In genomic region chr15:77313701-77314100, GRCm38 (mm10) we compare ENCODE assay signal across 17 mouse cellular contexts. TPM values are rescaled to one million over a fixed set of nuclear protein-coding genes. Genes with fewer than 3 reads are reported as not detected.
DNase-seq lines count a peak whose midpoint lies in the region; ATAC-seq and TF ChIP-seq lines count a peak whose summit lies in the region.
"Had no signal": no experiment of that assay in that cellular context is flagged by ENCODE, and none has a peak within 500 bp of the region (broad histone marks: within the 10 kb centered on the region; RNA-seq: fewer than 3 reads in every experiment).

No protein-coding gene starts in this region.

- H3K9ac ChIP-seq in heart, embryonic 11.5 days (ENCODE audit: low read depth, low read length) = peak overlapping the region; percentile 56; the same call in 1 of the 2 replicates
- H3K9ac ChIP-seq in kidney, postnatal 0 days (ENCODE audit: low read depth, low read length) = no peak overlapping the region
- H3K9ac ChIP-seq in embryonic facial prominence, embryonic 12.5 days = no peak overlapping the region
- no peak overlapping the region for H3K9ac ChIP-seq in stomach, embryonic 14.5 days (replicated peaks; ENCODE audit: low read depth, low read length)
- H3K9ac ChIP-seq: forebrain, postnatal 0 days had no signal

- no peak for ATAC-seq in heart, embryonic 11.5 days (replicated peaks; ENCODE audit: insufficient number of reproducible peaks, low FRiP score, low TSS enrichment)
- ATAC-seq in kidney, postnatal 0 days (replicated peaks; ENCODE audit: low FRiP score, low read depth) = no peak
- ATAC-seq in embryonic facial prominence, embryonic 12.5 days (ENCODE audit: insufficient number of reproducible peaks, insufficient read depth, low FRiP score, low TSS enrichment) = no peak
- ATAC-seq in stomach, embryonic 14.5 days (ENCODE audit: insufficient number of reproducible peaks, insufficient read depth, low FRiP score, low read depth) = no peak
- ATAC-seq in cerebellum, adult (ENCODE audit: insufficient number of reproducible peaks, low FRiP score, low TSS enrichment) = no peak
- ATAC-seq: forebrain, postnatal 0 days; midbrain, embryonic 16.5 days had no signal

- no peak for TF ChIP-seq CTCF in kidney, postnatal 0 days (IDR thresholded peaks at IDR 0.05; ENCODE audit: low read depth)
- no peak for TF ChIP-seq CTCF in kidney, adult 2 months (conservative IDR thresholded peaks at IDR 0.05; ENCODE audit: insufficient read depth, insufficient read length, low read depth, low read length)

- intact Hi-C loops in heart, postnatal 36 days (cut with DNase I) = no loop called here

- no peaks in the 10 kb centered on the region for H3K9me3 ChIP-seq in heart, embryonic 11.5 days (replicated peaks; ENCODE audit: control insufficient read depth, low read length)
- H3K9me3 ChIP-seq in kidney, postnatal 0 days (replicated peaks; ENCODE audit: low read length) = no peaks in the 10 kb centered on the region
- H3K9me3 ChIP-seq in embryonic facial prominence, embryonic 12.5 days = no peaks in the 10 kb centered on the region
- H3K9me3 ChIP-seq in stomach, embryonic 14.5 days (ENCODE audit: control insufficient read depth, low read depth, low read length) = no peaks in the 10 kb centered on the region

- peak overlapping the region; percentile 36; the same call in 1 of the 2 replicates for H3K27ac ChIP-seq in heart, embryonic 11.5 days (ENCODE audit: low read depth, low read length)
- H3K27ac ChIP-seq in kidney, postnatal 0 days = peak overlapping the region; percentile 50; the same call in 1 of the 2 replicates
- H3K27ac ChIP-seq in kidney, adult 2 months (ENCODE audit: insufficient read depth, low read depth, low read length) = no peak overlapping the region
- peak overlapping the region; percentile 70; the same call in 1 of the 2 replicates for H3K27ac ChIP-seq in embryonic facial prominence, embryonic 12.5 days
- no peak overlapping the region for H3K27ac ChIP-seq in stomach, embryonic 14.5 days (ENCODE audit: low read length)

- no peak for TF ChIP-seq POLR2A in kidney, adult 2 months (IDR thresholded peaks at IDR 0.05; ENCODE audit: low read depth, low read length)

- peaks cover 10% of the 10 kb centered on the region for H3K4me1 ChIP-seq in heart, embryonic 11.5 days (ENCODE audit: control insufficient read depth, insufficient read depth, low read length)
- peaks cover 5% of the 10 kb centered on the region; the same call in 1 of the 2 replicates for H3K4me1 ChIP-seq in kidney, postnatal 0 days (replicated peaks; ENCODE audit: insufficient read depth, low read length)
- H3K4me1 ChIP-seq in kidney, adult 2 months (ENCODE audit: control insufficient read depth, insufficient read depth, low read length) = peaks cover 3% of the 10 kb centered on the region; the same call in 1 of the 2 replicates
- peaks cover 18% of the 10 kb centered on the region for H3K4me1 ChIP-seq in embryonic facial prominence, embryonic 12.5 days
- H3K4me1 ChIP-seq in stomach, embryonic 14.5 days (ENCODE audit: control insufficient read depth, insufficient read depth, low read length) = 0 out of 2 replicates have a peak, but pooled peaks cover 7% of the 10 kb centered on the region

- no peak for DNase-seq in heart, postnatal 36 days
- DNase-seq in kidney, postnatal 0 days (ENCODE audit: low spot score) = no peak
- DNase-seq in kidney, adult 2 months = no peak
- DNase-seq in cerebellum, adult 11-12 months = no peak
- DNase-seq: adrenal gland, postnatal 36 days; cerebellum, adult 11 months; forebrain, postnatal 0 days; gastrocnemius, postnatal 36 days; kidney, adult 18-20 months; layer of hippocampus, adult 9-11 months; left cerebral cortex, postnatal 4 days; thymus, postnatal 4 days had no signal

- no peak overlapping the region for H3K4me3 ChIP-seq in heart, embryonic 11.5 days (ENCODE audit: low read depth, low read length)
- no peak overlapping the region for H3K4me3 ChIP-seq in kidney, postnatal 0 days (replicated peaks; ENCODE audit: low read depth, low read length)
- no peak overlapping the region for H3K4me3 ChIP-seq in kidney, adult 2 months (ENCODE audit: insufficient read depth, low read depth, low read length)
- H3K4me3 ChIP-seq in embryonic facial prominence, embryonic 12.5 days = no peak overlapping the region
- no peak overlapping the region for H3K4me3 ChIP-seq in stomach, embryonic 14.5 days (ENCODE audit: low read depth, low read length)

- H3K4me2 ChIP-seq in heart, embryonic 11.5 days = peak overlapping the region; percentile 25
- H3K4me2 ChIP-seq in kidney, postnatal 0 days (ENCODE audit: low read length) = no peak overlapping the region
- 0 out of 2 replicates have a peak overlapping the region, but pooled peaks have one; percentile 21 for H3K4me2 ChIP-seq in embryonic facial prominence, embryonic 12.5 days (replicated peaks)
- 0 out of 2 replicates have a peak overlapping the region, but pooled peaks have one; percentile 2 for H3K4me2 ChIP-seq in stomach, embryonic 14.5 days (replicated peaks; ENCODE audit: low read depth, low read length)

- H3K36me3 ChIP-seq in heart, embryonic 11.5 days (ENCODE audit: control insufficient read depth, insufficient read depth, low read length) = no peaks in the 10 kb centered on the region
- no peaks in the 10 kb centered on the region for H3K36me3 ChIP-seq in kidney, postnatal 0 days (ENCODE audit: insufficient read depth, low read length)
- H3K36me3 ChIP-seq in kidney, adult 2 months (ENCODE audit: control insufficient read depth, insufficient read depth, low read length) = no peaks in the 10 kb centered on the region
- no peaks in the 10 kb centered on the region for H3K36me3 ChIP-seq in embryonic facial prominence, embryonic 12.5 days
- H3K36me3 ChIP-seq in stomach, embryonic 14.5 days (ENCODE audit: control insufficient read depth, insufficient read depth, low read length) = no peaks in the 10 kb centered on the region

- WGBS in heart, embryonic 11.5 days (ENCODE audit: insufficient replicate concordance) = 5% methylated on average over 6 of the region's 6 CpGs
- 31% methylated on average over 6 of the region's 6 CpGs for WGBS in kidney, postnatal 0 days
- 39% methylated on average over 6 of the region's 6 CpGs for WGBS in kidney, adult 2 months
- WGBS in embryonic facial prominence, embryonic 12.5 days = 12% methylated on average over 6 of the region's 6 CpGs
- WGBS in stomach, embryonic 14.5 days = 11% methylated on average over 6 of the region's 6 CpGs

- no peaks in the 10 kb centered on the region for H3K27me3 ChIP-seq in heart, embryonic 11.5 days (ENCODE audit: control insufficient read depth, insufficient read depth, low read length)
- H3K27me3 ChIP-seq in kidney, postnatal 0 days (ENCODE audit: insufficient read depth, low read length) = no peaks in the 10 kb centered on the region
- H3K27me3 ChIP-seq in kidney, adult 2 months (replicated peaks; ENCODE audit: control insufficient read depth, insufficient read depth, low read length) = no peaks in the 10 kb centered on the region
- no peaks in the 10 kb centered on the region for H3K27me3 ChIP-seq in embryonic facial prominence, embryonic 12.5 days
- no peaks in the 10 kb centered on the region for H3K27me3 ChIP-seq in stomach, embryonic 14.5 days (ENCODE audit: control insufficient read depth, insufficient read depth, low read length)

RNA-seq across cellular contexts. Expression of gene Rbfox2, which starts 6.9 kb away (rescaled TPM):
- polyA plus RNA-seq in heart, embryonic 11.5 days (2014; fragmentation: Nextera tagmentation; extraction: Ambion mirVana) = 81.1 and 81.5 TPM in 2 replicates
- 100 to 1,000 TPM in 1 of 2 experiments, 10 to 100 TPM in 1; 91.7 to 107 TPM for total RNA-seq in heart, postnatal 36 days (2021)
- 22.7 and 25.1 TPM in 2 replicates for polyA plus RNA-seq in kidney, postnatal 0 days (2015; fragmentation: Nextera tagmentation; extraction: Ambion mirVana)
- 18.7 and 20.3 TPM in 2 replicates for polyA plus RNA-seq in kidney, adult 2 months (2012; rRNA removed)
- 96.4 and 96.9 TPM in 2 replicates for polyA plus RNA-seq in embryonic facial prominence, embryonic 12.5 days (2016; fragmentation: Nextera tagmentation; extraction: Ambion mirVana)
- polyA plus RNA-seq in stomach, embryonic 14.5 days (2014; fragmentation: Nextera tagmentation; extraction: Ambion mirVana) = 90.5 and 93.7 TPM in 2 replicates

Comparison
In these comparisons a context has a peak if more than half of its experiments do, and no peak if none do; other contexts are left out.
1. H3K27ac ChIP-seq: peak in heart, embryonic 11.5 days (single experiment), kidney, postnatal 0 days (single experiment) and embryonic facial prominence, embryonic 12.5 days (single experiment); none in kidney, adult 2 months (single experiment) and stomach, embryonic 14.5 days (single experiment).